Mouse (Mus musculus): ENCODE data around the gene Cry2.

DNA sequence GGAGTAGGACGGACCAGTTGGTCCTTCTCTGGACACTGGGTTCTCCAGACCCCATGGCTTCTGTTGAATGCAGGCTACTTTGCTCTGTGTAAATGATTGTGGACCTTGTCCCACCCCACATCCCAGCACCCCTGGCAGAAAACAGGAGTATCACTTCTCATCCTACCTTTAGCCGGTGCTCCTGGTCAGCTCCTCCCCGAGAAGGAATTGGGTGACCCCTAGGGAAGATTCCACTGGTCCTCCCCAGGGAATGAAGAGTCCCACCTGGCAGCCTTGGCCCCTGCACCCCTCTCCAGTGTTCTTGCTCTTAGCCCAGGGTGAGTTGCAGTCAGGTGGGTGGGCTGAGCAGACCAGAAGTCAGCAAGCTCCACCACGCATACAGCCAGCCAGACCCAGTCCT is 69.8 kb downstream of the Cry2 start:
- no peak for TF ChIP-seq CTCF (IDR thresholded peaks at IDR 0.05; ENCODE audit: control insufficient read depth, insufficient read depth, insufficient read length)
- no peak for TF ChIP-seq MAX (IDR thresholded peaks at IDR 0.05)
- TF ChIP-seq USF1 (IDR thresholded peaks at IDR 0.05; ENCODE audit: low read depth) = no peak
- TF ChIP-seq FOSL1 (IDR thresholded peaks at IDR 0.05; ENCODE audit: insufficient read depth, low read length, poor library complexity, severe bottlenecking) = no peak
- no peak for TF ChIP-seq MYOG (IDR thresholded peaks at IDR 0.05; ENCODE audit: control insufficient read depth, extremely low read depth, insufficient read length)
- no peak for TF ChIP-seq CEBPB (IDR thresholded peaks at IDR 0.05; ENCODE audit: low read depth)
- TF ChIP-seq MYOD1 (IDR thresholded peaks at IDR 0.05; ENCODE audit: control insufficient read depth, insufficient read length, low read depth) = no peak

Measured in C2C12 (cell line).